Mouse (Mus musculus) left cerebral cortex, postnatal 36 days (tissue): Measurements from ENCODE around the gene Zbed5. TPM values are rescaled to one million over a fixed set of nuclear protein-coding genes. Genes with fewer than 3 reads are reported as not detected.

ENCODE experiments used
- DNase-seq, 2 experiments: peaks; one replicate each; pipeline ENCODE4 v3.0.0; 2021 to 2022; ENCODE audit warnings: low spot score in 2 of 2, mixed read lengths in 1 of 2
- intact Hi-C: fragments of 180-260 bp; cut with DNase I; formaldehyde crosslinking; loops from one replicate; pipeline ENCODE4 v1.15.1; 2025
- total RNA-seq, 2 experiments: library from RNA; stranded (reverse); gene quantifications; 2 replicates each; pipeline ENCODE4 v1.2.3; 2021

Zbed5 gene
- total RNA-seq, 2 experiments from 2014 or later, result 5.1 to 5.6 TPM

- peak; percentile 22 to 28 for DNase-seq
- intact Hi-C loops, result loop anchor here (5.0 kb wide), 1 partner anchor 35 kb away; the partner anchor contains the start of gene Nupr1l
Measured at GRCm38 (mm10) chr5:129942073-129942939, 46.8 kb downstream of the Zbed5 start.

- DNase-seq, result no peak
- intact Hi-C loops, result loop anchor here (5.0 kb wide), 1 partner anchor 36 kb away; the partner anchor contains the start of gene Nupr1l
Measured at GRCm38 (mm10) chr5:129943402-129943801, 47.9 kb downstream of the Zbed5 start.

- no peak for DNase-seq
- intact Hi-C loops, result no loop called here
Measured at GRCm38 (mm10) chr5:129947528-129948033, 52.1 kb downstream of the Zbed5 start.

GRCm38 (mm10) chr5:129952143-129952542 is 56.6 kb downstream of the Zbed5 start:
- DNase-seq, result no peak
- intact Hi-C loops, result no loop called here

Other genes starting within 250 kb of the Zbed5 start
- 1 to 10 TPM; 6.4 to 8.2 TPM for gene Zfp11, start 225.6 kb upstream of the Zbed5 start, total RNA-seq
- gene Sept14, start 187.2 kb upstream of the Zbed5 start, total RNA-seq, result not detected
- gene Mrps17, start 180.2 kb upstream of the Zbed5 start, total RNA-seq, result 10 to 100 TPM; 73.6 to 77.1 TPM
- gene Nipsnap2, start 170.7 kb upstream of the Zbed5 start, total RNA-seq, result 10 to 100 TPM; 78.8 to 80.8 TPM
- 10 to 100 TPM; 21.6 to 23.2 TPM for gene Psph, start 108.3 kb upstream of the Zbed5 start, total RNA-seq
- 10 to 100 TPM; 17.3 to 22.5 TPM for gene Sumf2, start 48.7 kb upstream of the Zbed5 start, total RNA-seq
- 100 to 1,000 TPM; 406 to 444 TPM for gene Chchd2, start 8.3 kb upstream of the Zbed5 start, total RNA-seq
- 10 to 100 TPM; 13.8 to 16.3 TPM for gene Phkg1, start 2.8 kb downstream of the Zbed5 start, total RNA-seq
- 1 to 10 TPM; 1.1 to 3.8 TPM for gene Nupr1l, start 12.8 kb downstream of the Zbed5 start, total RNA-seq
- gene Vkorc1l1, start 46.2 kb downstream of the Zbed5 start, total RNA-seq, result 10 to 100 TPM; 45.5 to 45.8 TPM
- gene Gusb, start 107.3 kb downstream of the Zbed5 start, total RNA-seq, result 10 to 100 TPM; 10.5 to 11.8 TPM
- gene Asl, start 133.5 kb downstream of the Zbed5 start, total RNA-seq, result 10 to 100 TPM; 17.7 to 19.9 TPM
- 10 to 100 TPM; 33.9 to 36.6 TPM for gene Crcp, start 133.6 kb downstream of the Zbed5 start, total RNA-seq
- gene Tpst1, start 177.6 kb downstream of the Zbed5 start, total RNA-seq, result 10 to 100 TPM; 33.2 to 35.3 TPM
- 10 to 100 TPM in 1 of 2 experiments, 1 to 10 TPM in 1; 9.4 to 13.1 TPM for gene Kctd7, start 249.1 kb downstream of the Zbed5 start, total RNA-seq